Mouse (Mus musculus): Measurements from ENCODE around the gene Epb41l1. TPM values are rescaled to one million over a fixed set of nuclear protein-coding genes. Genes with fewer than 3 reads are reported as not detected.
"Not testable (repeated sequence)": the region's sequence is repeated elsewhere in the genome, so short reads cannot be mapped to it uniquely, and the experiment has no call there.

Gene Epb41l1
- total RNA-seq, 1 experiment, result 20.5 TPM

GRCm38 (mm10) chr2:156408168-156408567 lies 12.5 kb upstream of the Epb41l1 start:
- Histone ChIP-seq H3K9ac (ENCODE audit: insufficient read depth, low read depth, low read length, poor library complexity, severe bottlenecking) (no peak overlapping the region), H3K9me3 (ENCODE audit: control insufficient read depth, insufficient read depth, low read depth, low read length) (no peaks in the 10 kb centered on the region), H3K4me1 (ENCODE audit: control insufficient read depth in 2 of 2, insufficient read depth in 2 of 2, low read length in 2 of 2, poor library complexity in 1 of 2) (peaks cover 0 to 9% of the 10 kb centered on the region in 2 experiments; a peak in 2 of 4 replicates), H3K36me3 (ENCODE audit: control insufficient read depth, insufficient read depth, low read length, poor library complexity, severe bottlenecking) (no peaks in the 10 kb centered on the region), H3K27ac (ENCODE audit: insufficient read depth, low read depth, low read length, poor library complexity, severe bottlenecking) (no peak overlapping the region), H3K4me3 (ENCODE audit: insufficient read depth in 1 of 2, low read depth in 1 of 2, low read length in 2 of 2, poor library complexity in 1 of 2, severe bottlenecking in 1 of 2) (no peak overlapping the region)
- in situ Hi-C loops (cut with MboI; ENCODE audit: low sequenced_read_pairs in 2 of 2, unreplicated experiment in 2 of 2), result no loop called here
- no peak for DNase-seq (ENCODE audit: low read depth, low spot score)
- TF ChIP-seq ZNF384 (IDR thresholded peaks at IDR 0.05; ENCODE audit: low read depth, low read length), result no peak
- no peak for TF ChIP-seq HCFC1 (IDR thresholded peaks at IDR 0.05; ENCODE audit: borderline replicate concordance, insufficient read depth, low read length)
- TF ChIP-seq CHD2 (IDR thresholded peaks at IDR 0.05; ENCODE audit: low read depth, low read length), result no peak
- no peak for TF ChIP-seq MAFK (IDR thresholded peaks at IDR 0.05; ENCODE audit: insufficient read depth, low read depth, low read length)
- TF ChIP-seq ZC3H11A (IDR thresholded peaks at IDR 0.05; ENCODE audit: borderline replicate concordance, low read depth, low read length), result no peak

GRCm38 (mm10) chr2:156411348-156411747 lies 9.4 kb upstream of the Epb41l1 start:
- H3K9ac ChIP-seq (ENCODE audit: insufficient read depth, low read depth, low read length, poor library complexity, severe bottlenecking); H3K36me3 ChIP-seq (ENCODE audit: control insufficient read depth, insufficient read depth, low read length, poor library complexity, severe bottlenecking); H3K9me3 ChIP-seq (ENCODE audit: control insufficient read depth, insufficient read depth, low read depth, low read length); DNase-seq (ENCODE audit: low read depth, low spot score); H3K4me3 ChIP-seq (ENCODE audit: insufficient read depth in 1 of 2, low read depth in 1 of 2, low read length in 2 of 2, poor library complexity in 1 of 2, severe bottlenecking in 1 of 2); in situ Hi-C loops (cut with MboI; ENCODE audit: low sequenced_read_pairs in 2 of 2, unreplicated experiment in 2 of 2); H3K27ac ChIP-seq (ENCODE audit: insufficient read depth, low read depth, low read length, poor library complexity, severe bottlenecking): not testable (repeated sequence)
- peaks cover 0 to 12% of the 10 kb centered on the region in 2 experiments; a peak in 2 of 4 replicates for H3K4me1 ChIP-seq (ENCODE audit: control insufficient read depth in 2 of 2, insufficient read depth in 2 of 2, low read length in 2 of 2, poor library complexity in 1 of 2)

- no peak overlapping the region for H3K9ac ChIP-seq (ENCODE audit: insufficient read depth, low read depth, low read length, poor library complexity, severe bottlenecking)
- H3K36me3 ChIP-seq (ENCODE audit: control insufficient read depth, insufficient read depth, low read length, poor library complexity, severe bottlenecking), result no peaks in the 10 kb centered on the region
- no peaks in the 10 kb centered on the region for H3K9me3 ChIP-seq (ENCODE audit: control insufficient read depth, insufficient read depth, low read depth, low read length)
- no peak for TF ChIP-seq MAFK (IDR thresholded peaks at IDR 0.05; ENCODE audit: insufficient read depth, low read depth, low read length)
- H3K27ac ChIP-seq (ENCODE audit: insufficient read depth, low read depth, low read length, poor library complexity, severe bottlenecking), result no peak overlapping the region
- no peak overlapping the region for H3K4me3 ChIP-seq (ENCODE audit: insufficient read depth in 1 of 2, low read depth in 1 of 2, low read length in 2 of 2, poor library complexity in 1 of 2, severe bottlenecking in 1 of 2)
- peaks cover 3 to 7% of the 10 kb centered on the region in 2 experiments; a peak in 1 of 4 replicates for H3K4me1 ChIP-seq (ENCODE audit: control insufficient read depth in 2 of 2, insufficient read depth in 2 of 2, low read length in 2 of 2, poor library complexity in 1 of 2)
- in situ Hi-C loops (cut with MboI; ENCODE audit: low sequenced_read_pairs in 2 of 2, unreplicated experiment in 2 of 2), result no loop called here
- DNase-seq (ENCODE audit: low read depth, low spot score), result no peak
Measured at GRCm38 (mm10) chr2:156414996-156415395, 5.7 kb upstream of the Epb41l1 start.

GRCm38 (mm10) chr2:156415674-156416073 lies 5.0 kb upstream of the Epb41l1 start:
- H3K36me3 ChIP-seq (ENCODE audit: control insufficient read depth, insufficient read depth, low read length, poor library complexity, severe bottlenecking), result no peaks in the 10 kb centered on the region
- no peaks in the 10 kb centered on the region for H3K9me3 ChIP-seq (ENCODE audit: control insufficient read depth, insufficient read depth, low read depth, low read length)
- H3K9ac ChIP-seq (ENCODE audit: insufficient read depth, low read depth, low read length, poor library complexity, severe bottlenecking), result no peak overlapping the region
- TF ChIP-seq MAFK (IDR thresholded peaks at IDR 0.05; ENCODE audit: insufficient read depth, low read depth, low read length), result no peak
- no peak for TF ChIP-seq ZC3H11A (IDR thresholded peaks at IDR 0.05; ENCODE audit: borderline replicate concordance, low read depth, low read length)
- no peak for TF ChIP-seq CHD2 (IDR thresholded peaks at IDR 0.05; ENCODE audit: low read depth, low read length)
- no peak for TF ChIP-seq ZNF384 (IDR thresholded peaks at IDR 0.05; ENCODE audit: low read depth, low read length)
- TF ChIP-seq HCFC1 (IDR thresholded peaks at IDR 0.05; ENCODE audit: borderline replicate concordance, insufficient read depth, low read length), result no peak
- DNase-seq (ENCODE audit: low read depth, low spot score), result no peak
- in situ Hi-C loops (cut with MboI; ENCODE audit: low sequenced_read_pairs in 2 of 2, unreplicated experiment in 2 of 2), result no loop called here
- no peak overlapping the region for H3K4me3 ChIP-seq (ENCODE audit: insufficient read depth in 1 of 2, low read depth in 1 of 2, low read length in 2 of 2, poor library complexity in 1 of 2, severe bottlenecking in 1 of 2)
- H3K4me1 ChIP-seq (ENCODE audit: control insufficient read depth in 2 of 2, insufficient read depth in 2 of 2, low read length in 2 of 2, poor library complexity in 1 of 2), result peaks cover 5 to 11% of the 10 kb centered on the region in 2 experiments; a peak in 1 of 4 replicates
- H3K27ac ChIP-seq (ENCODE audit: insufficient read depth, low read depth, low read length, poor library complexity, severe bottlenecking), result no peak overlapping the region

- Histone ChIP-seq H3K4me1 (ENCODE audit: control insufficient read depth in 2 of 2, insufficient read depth in 2 of 2, low read length in 2 of 2, poor library complexity in 1 of 2) (peaks cover 5 to 15% of the 10 kb centered on the region in 2 experiments; a peak in 1 of 4 replicates), H3K27ac (ENCODE audit: insufficient read depth, low read depth, low read length, poor library complexity, severe bottlenecking) (no peak overlapping the region), H3K9me3 (ENCODE audit: control insufficient read depth, insufficient read depth, low read depth, low read length) (no peaks in the 10 kb centered on the region), H3K9ac (ENCODE audit: insufficient read depth, low read depth, low read length, poor library complexity, severe bottlenecking) (no peak overlapping the region), H3K36me3 (ENCODE audit: control insufficient read depth, insufficient read depth, low read length, poor library complexity, severe bottlenecking) (no peaks in the 10 kb centered on the region), H3K4me3 (ENCODE audit: insufficient read depth in 1 of 2, low read depth in 1 of 2, low read length in 2 of 2, poor library complexity in 1 of 2, severe bottlenecking in 1 of 2) (no peak overlapping the region)
- no peak for DNase-seq (ENCODE audit: low read depth, low spot score)
- TF ChIP-seq ZNF384 (IDR thresholded peaks at IDR 0.05; ENCODE audit: low read depth, low read length) (no peak), ZC3H11A (IDR thresholded peaks at IDR 0.05; ENCODE audit: borderline replicate concordance, low read depth, low read length) (no peak), HCFC1 (IDR thresholded peaks at IDR 0.05; ENCODE audit: borderline replicate concordance, insufficient read depth, low read length) (no peak), MAFK (IDR thresholded peaks at IDR 0.05; ENCODE audit: insufficient read depth, low read depth, low read length) (no peak), CHD2 (IDR thresholded peaks at IDR 0.05; ENCODE audit: low read depth, low read length) (no peak)
- in situ Hi-C loops (cut with MboI; ENCODE audit: low sequenced_read_pairs in 2 of 2, unreplicated experiment in 2 of 2), result no loop called here
Measured at GRCm38 (mm10) chr2:156417194-156417593, 3.5 kb upstream of the Epb41l1 start.
